Mouse (Mus musculus) bone marrow macrophage, adult 2 months (primary cell): Measurements from ENCODE around the gene Pstk. TPM values are rescaled to one million over a fixed set of nuclear protein-coding genes. Genes with fewer than 3 reads are reported as not detected.
"Not testable (repeated sequence)": the region's sequence is repeated elsewhere in the genome, so short reads cannot be mapped to it uniquely, and the experiment has no call there.

Experiments
- H3K27ac ChIP-seq: 2 replicates; pipeline ENCODE4 v1.5.1; 2012; ENCODE audit warnings: low read depth, low read length; ENCODE audit not compliant: insufficient read depth
- H3K4me1 ChIP-seq: 2 replicates; pipeline ENCODE4 v1.6.1; 2012; ENCODE audit warnings: low read length; ENCODE audit not compliant: control insufficient read depth, insufficient read depth
- H3K4me3 ChIP-seq: 2 replicates; pipeline ENCODE4 v1.5.1; 2012; ENCODE audit warnings: mild to moderate bottlenecking, low read length, moderate library complexity; ENCODE audit not compliant: insufficient read depth
- CTCF ChIP-seq: IDR thresholded peaks from 2 replicates; pipeline ENCODE4 v1.5.1; 2012; ENCODE audit warnings: low read depth, mild to moderate bottlenecking, low read length, moderate library complexity
- POLR2A ChIP-seq: IDR thresholded peaks from 2 replicates; pipeline ENCODE4 v1.6.1; 2012; ENCODE audit warnings: mild to moderate bottlenecking, low read depth, low read length, borderline replicate concordance
- polyA plus RNA-seq: library from polyadenylated mRNA; stranded (reverse); fragments of >200 nt; gene quantifications from 2 replicates; pipeline ENCODE4 v1.2.4, GENCODE M21; 2012; ENCODE audit not compliant: missing spikeins, insufficient read depth, insufficient read length

Gene Pstk
- polyA plus RNA-seq, 1 experiment = 22.4 TPM

GRCm38 (mm10) chr7:131411941-131412270 is 41.0 kb downstream of the Pstk start:
- peaks cover 6% of the 10 kb centered on the region for H3K4me1 ChIP-seq
- H3K4me3 ChIP-seq = no peak overlapping the region
- no peak overlapping the region for H3K27ac ChIP-seq
- TF ChIP-seq POLR2A = no peak

- H3K4me1 ChIP-seq, H3K4me3 ChIP-seq, H3K27ac ChIP-seq: not testable (repeated sequence)
Measured at GRCm38 (mm10) chr7:131416742-131417141, 45.8 kb downstream of the Pstk start.

- TF ChIP-seq POLR2A = no peak
- no peak for TF ChIP-seq CTCF
- Histone ChIP-seq H3K4me1 (peaks cover 2% of the 10 kb centered on the region; the same call in 1 of the 2 replicates), H3K4me3 (no peak overlapping the region), H3K27ac (no peak overlapping the region)
Measured at GRCm38 (mm10) chr7:131417605-131418004, 46.7 kb downstream of the Pstk start.

- no peak for TF ChIP-seq CTCF
- no peak for TF ChIP-seq POLR2A
- Histone ChIP-seq H3K4me1 (no peaks in the 10 kb centered on the region; the same call in 1 of the 2 replicates), H3K4me3 (no peak overlapping the region), H3K27ac (no peak overlapping the region)
Measured at GRCm38 (mm10) chr7:131424912-131425311, 54.0 kb downstream of the Pstk start.

- TF ChIP-seq CTCF (no peak), POLR2A (no peak)
- H3K4me3 ChIP-seq = no peak overlapping the region
Measured at GRCm38 (mm10) chr7:131427331-131427730, 56.4 kb downstream of the Pstk start.

GRCm38 (mm10) chr7:131432244-131432643 is 61.3 kb downstream of the Pstk start:
- TF ChIP-seq POLR2A = no peak
- no peak overlapping the region for H3K27ac ChIP-seq

More at GRCm38 (mm10) chr7:131427331-131427730, 56.4 kb downstream of the Pstk start:
- Histone ChIP-seq H3K27ac (no peak overlapping the region), H3K4me1 (no peaks in the 10 kb centered on the region)

GRCm38 (mm10) chr7:131434276-131434675 is 63.3 kb downstream of the Pstk start:
- Histone ChIP-seq H3K27ac (no peak overlapping the region), H3K4me1 (no peaks in the 10 kb centered on the region), H3K4me3 (no peak overlapping the region)
- TF ChIP-seq CTCF (no peak), POLR2A (no peak)

More at GRCm38 (mm10) chr7:131432244-131432643, 61.3 kb downstream of the Pstk start:
- Histone ChIP-seq H3K4me1 (no peaks in the 10 kb centered on the region), H3K4me3 (no peak overlapping the region)

- Histone ChIP-seq H3K4me1 (no peaks in the 10 kb centered on the region), H3K4me3 (no peak overlapping the region), H3K27ac (no peak overlapping the region)
- TF ChIP-seq CTCF (no peak), POLR2A (no peak)
Measured at GRCm38 (mm10) chr7:131437051-131437450, 66.1 kb downstream of the Pstk start.

Other genes with a start within 250 kb of the Pstk start
- gene 4933402N03Rik, start 224.8 kb upstream of the Pstk start, polyA plus RNA-seq = not detected in 2 replicates
- gene 5430419D17Rik, start 196.7 kb upstream of the Pstk start, polyA plus RNA-seq = not detected in 2 replicates
- gene Cuzd1, start 48.8 kb upstream of the Pstk start, polyA plus RNA-seq = not detected in 2 replicates
- gene Fam24b, start 41.6 kb upstream of the Pstk start, polyA plus RNA-seq = not detected in 2 replicates
- not detected in 2 replicates for gene Fam24a, start 37.3 kb upstream of the Pstk start, polyA plus RNA-seq
- 8.2 and 9.4 TPM in 2 replicates for gene 2310057M21Rik, start 8.4 kb upstream of the Pstk start, polyA plus RNA-seq
- 17.3 and 20.7 TPM in 2 replicates for gene Ikzf5, start 39.4 kb downstream of the Pstk start, polyA plus RNA-seq
- 54.9 and 61.0 TPM in 2 replicates for gene Acadsb, start 39.5 kb downstream of the Pstk start, polyA plus RNA-seq
- gene Hmx3, start 171.7 kb downstream of the Pstk start, polyA plus RNA-seq = not detected in 2 replicates
- gene Hmx2, start 177.6 kb downstream of the Pstk start, polyA plus RNA-seq = not detected in 2 replicates
- 80.4 and 88.3 TPM in 2 replicates for gene Bub3, start 189.1 kb downstream of the Pstk start, polyA plus RNA-seq